Mouse (Mus musculus) cortical plate, adult 2 months (tissue): ENCODE data around the gene Zmynd19.
"Not testable (repeated sequence)": the region's sequence is repeated elsewhere in the genome, so short reads cannot be mapped to it uniquely, and the experiment has no call there.

Experiments used
- CTCF ChIP-seq: fragments of 200-500 bp; IDR thresholded peaks from 2 replicates; pipeline ENCODE4 v1.5.1; 2011; ENCODE audit warnings: mild to moderate bottlenecking, control low read depth, low read length; ENCODE audit not compliant: insufficient read depth; ENCODE audit errors: extremely low read depth
- POLR2A ChIP-seq: fragments of 200-500 bp; IDR thresholded peaks from 2 replicates; pipeline ENCODE4 v1.6.1; 2011; ENCODE audit warnings: mild to moderate bottlenecking, low read length, control low read depth; ENCODE audit not compliant: insufficient read depth; ENCODE audit errors: extremely low read depth

DNA sequence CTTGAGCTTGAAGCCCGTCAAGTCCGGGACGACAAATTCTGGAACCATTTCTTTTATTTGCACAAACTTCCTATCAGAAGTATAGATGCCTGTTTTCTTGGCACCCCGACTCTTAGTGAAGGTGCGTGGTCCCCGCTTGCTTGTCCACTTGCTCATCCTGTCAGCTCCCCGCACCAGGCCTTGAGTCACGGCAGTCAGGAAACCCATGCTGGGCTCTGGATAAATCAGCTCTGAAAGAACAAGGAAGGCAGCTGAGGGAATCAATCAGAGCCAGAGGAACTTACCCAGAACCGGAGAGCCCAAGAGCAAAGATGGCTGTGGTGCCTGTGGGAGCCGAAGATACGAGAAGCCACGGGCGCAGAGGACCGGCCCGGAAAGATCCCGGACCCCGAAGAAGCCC is 24.9 kb downstream of the Zmynd19 start:
- not testable (repeated sequence) for TF ChIP-seq CTCF, POLR2A
